Mouse (Mus musculus) small intestine, adult 10 weeks (tissue): ENCODE data around the gene Lyz1. TPM values are rescaled to one million over a fixed set of nuclear protein-coding genes. Genes with fewer than 3 reads are reported as not detected.

ENCODE experiments used
- polyA plus RNA-seq: library from polyadenylated mRNA; stranded (reverse); fragments of 350-450 nt; fragmentation: Illumina TruSeq; extraction: RNeasy Lipid Tissue Mini Kit (QIAGEN cat#74804); gene quantifications from one replicate; pipeline ENCODE4 v1.2.3, GENCODE M21; 2014; ENCODE audit warnings: low replicate concordance

The Lyz1 gene
- 2,914 TPM for polyA plus RNA-seq

DNA sequence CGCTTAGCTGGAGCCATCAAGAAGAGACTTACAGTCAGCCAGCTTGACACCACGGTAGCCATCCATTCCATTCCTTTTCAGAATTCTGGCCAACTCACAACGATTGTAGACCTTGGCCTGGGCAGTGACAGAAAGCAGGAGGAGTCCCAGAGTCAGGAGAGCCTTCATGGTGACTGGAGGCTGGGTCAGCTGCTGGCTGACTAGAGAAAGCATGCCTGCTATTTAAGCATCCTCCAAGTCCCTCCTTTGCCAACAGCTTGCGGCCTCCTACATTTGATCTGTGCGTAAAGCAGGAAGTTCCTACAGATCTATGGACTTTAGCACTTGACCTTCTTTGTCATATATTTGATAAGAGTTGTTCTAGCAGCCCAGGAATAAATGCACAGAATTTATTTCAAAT lies at the start of gene Lyz1:
TSS of gene Lyz1 (minus strand) at position 198 of the 400 bp plus-strand sequence.

DNA sequence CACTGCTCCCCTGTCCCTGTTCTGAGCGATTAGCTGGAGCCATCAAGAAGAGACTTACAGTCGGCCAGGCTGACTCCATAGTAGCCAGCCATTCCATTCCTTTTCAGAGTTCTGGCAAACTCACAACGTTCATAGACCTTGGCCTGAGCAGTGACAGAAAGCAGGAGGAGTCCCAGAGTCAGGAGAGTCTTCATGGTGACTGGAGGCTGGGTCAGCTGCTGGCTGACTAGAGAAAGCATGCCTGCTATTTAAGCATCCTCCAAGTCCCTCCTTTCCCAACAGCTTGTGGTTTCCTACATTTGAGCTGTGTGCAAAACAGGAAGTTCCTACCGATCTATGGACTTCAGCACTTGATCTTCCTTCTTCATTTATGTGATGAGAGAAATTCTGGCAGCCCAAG lies 10.6 kb downstream of the Lyz1 start, which contains the start of gene Lyz2:
TSS of gene Lyz2 (minus strand) at position 273 of the 400 bp plus-strand sequence.

DNA sequence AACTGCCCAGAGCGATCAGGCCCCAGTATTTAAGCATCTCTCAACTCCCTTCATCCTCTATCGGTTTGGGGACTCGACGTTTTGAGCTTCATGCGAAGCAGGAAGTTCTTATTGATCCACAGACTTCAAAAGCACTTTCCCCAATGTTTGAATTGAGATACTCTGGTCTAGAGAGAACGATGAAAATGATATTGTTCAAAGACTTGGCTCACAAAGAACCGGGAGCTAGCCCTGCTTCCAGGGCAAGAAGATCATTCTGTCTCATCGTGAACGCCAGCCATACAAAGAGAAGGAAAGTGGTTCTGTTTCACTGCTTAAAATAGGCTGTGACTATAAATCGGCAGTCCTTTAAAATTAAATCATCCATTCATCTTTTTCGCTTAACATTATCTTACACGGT lies 54.1 kb downstream of the Lyz1 start, which contains the start of gene 9530003J23Rik:
TSS of gene 9530003J23Rik (minus strand) at position 101 of the 400 bp plus-strand sequence.

Other genes with a start within 250 kb of the Lyz1 start
- gene Lrrc10, start 247.5 kb downstream of the Lyz1 start, polyA plus RNA-seq: not detected
- gene Cct2, start 229.1 kb downstream of the Lyz1 start, polyA plus RNA-seq: 130 TPM
- 32.6 TPM for gene Frs2, start 144.3 kb downstream of the Lyz1 start, polyA plus RNA-seq
- gene Yeats4, start 68.4 kb downstream of the Lyz1 start, polyA plus RNA-seq: 50.8 TPM
- not detected for gene 9530003J23Rik, start 54.2 kb downstream of the Lyz1 start, polyA plus RNA-seq
- 78.5 TPM for gene Lyz2, start 10.5 kb downstream of the Lyz1 start, polyA plus RNA-seq
- 88.1 TPM for gene Cpsf6, start 87.1 kb upstream of the Lyz1 start, polyA plus RNA-seq